Mouse (Mus musculus) liver, postnatal 0 days (tissue): ENCODE results near the gene Vstm2b. TPM values are rescaled to one million over a fixed set of nuclear protein-coding genes. Genes with fewer than 3 reads are reported as not detected.

Source experiments
- ATAC-seq: fragments of 200-750 bp; cut with Nextera tagmentation; 2 replicates; pipeline ENCODE4 v1.8.0; 2017; ENCODE audit warnings: mild to moderate bottlenecking, moderate library complexity
- DNase-seq: peaks from one replicate; pipeline ENCODE4 v3.0.0-alpha.2; 2016
- H3K27ac ChIP-seq: fragments of 300-500 bp; sonication (generic); 2 replicates; pipeline ENCODE4 v1.5.1; 2014; ENCODE audit warnings: antibody characterized with exemption, moderate library complexity, mild to moderate bottlenecking, low read depth
- H3K27me3 ChIP-seq: fragments of 300-500 bp; sonication (generic); 2 replicates; pipeline ENCODE4 v1.6.1; 2014; ENCODE audit warnings: low read length, control low read depth, mixed read lengths; ENCODE audit not compliant: insufficient read depth
- H3K36me3 ChIP-seq: fragments of 300-500 bp; sonication (generic); replicated peaks from 2 replicates; pipeline ENCODE4 v1.6.1; 2014; ENCODE audit warnings: mild to moderate bottlenecking, control low read depth, low read length, moderate library complexity, mixed read lengths; ENCODE audit not compliant: insufficient read depth
- H3K4me1 ChIP-seq: fragments of 300-500 bp; sonication (generic); 2 replicates; pipeline ENCODE4 v1.6.1; 2014; ENCODE audit warnings: antibody characterized with exemption, mild to moderate bottlenecking, control low read depth; ENCODE audit not compliant: insufficient read depth
- H3K4me2 ChIP-seq: fragments of 300-500 bp; sonication (generic); 2 replicates; pipeline ENCODE4 v1.6.1; 2014; ENCODE audit warnings: low read depth, mild to moderate bottlenecking, low read length, moderate library complexity, mixed read lengths
- H3K4me3 ChIP-seq: fragments of 300-500 bp; sonication (generic); 2 replicates; pipeline ENCODE4 v1.5.1; 2014; ENCODE audit warnings: low read depth, low read length
- H3K9ac ChIP-seq: fragments of 300-500 bp; sonication (generic); replicated peaks from 2 replicates; pipeline ENCODE4 v1.6.1; 2014; ENCODE audit warnings: mild to moderate bottlenecking, moderate library complexity
- H3K9me3 ChIP-seq: fragments of 300-500 bp; sonication (generic); 2 replicates; pipeline ENCODE4 v1.6.1; 2016; ENCODE audit warnings: mild to moderate bottlenecking, control low read depth, low read length, mixed read lengths
- CTCF ChIP-seq: sonication (generic); IDR thresholded peaks from 2 replicates; pipeline ENCODE4 v1.5.1; 2016; ENCODE audit warnings: antibody characterized with exemption, low read depth
- EP300 ChIP-seq: IDR thresholded peaks from 2 replicates; pipeline ENCODE4 v1.6.1; 2016; ENCODE audit warnings: antibody characterized with exemption, low read depth, mild to moderate bottlenecking
- WGBS: fragments of 180-500 bp; shearing (Covaris S2); extraction: QIAGEN DNeasy Blood & Tissue Kit; methylation state at CpG from one replicate; pipeline ENCODE4 v1.1.7; 2014; ENCODE audit not compliant: insufficient replicate concordance; 5-methylcytosine and 5-hydroxymethylcytosine counted together
- polyA plus RNA-seq: library from polyadenylated mRNA; unstranded; fragments of >200 nt; fragmentation: Nextera tagmentation; extraction: Ambion mirVana; gene quantifications from 2 replicates; pipeline ENCODE4 v1.2.1, GENCODE M21; 2015

The Vstm2b gene
- polyA plus RNA-seq, 1 experiment from 2014 or later: 0.14 TPM

GRCm38 (mm10) chr7:40920118-40920517, 22.0 kb downstream of the Vstm2b start:
- no peak overlapping the region for H3K4me3 ChIP-seq
- H3K4me2 ChIP-seq: no peak overlapping the region
- no peaks in the 10 kb centered on the region for H3K27me3 ChIP-seq
- no peaks in the 10 kb centered on the region for H3K9me3 ChIP-seq
- no peak for DNase-seq
- ATAC-seq: no peak
- no peak overlapping the region for H3K27ac ChIP-seq
- 75% methylated on average over 2 of the region's 2 CpGs for WGBS
- no peaks in the 10 kb centered on the region for H3K4me1 ChIP-seq
- H3K9ac ChIP-seq: no peak overlapping the region
- no peaks in the 10 kb centered on the region for H3K36me3 ChIP-seq
- no peak for TF ChIP-seq EP300
- TF ChIP-seq CTCF: no peak

GRCm38 (mm10) chr7:40921281-40921680, 23.2 kb downstream of the Vstm2b start:
- Histone ChIP-seq H3K4me2 (no peak overlapping the region), H3K4me3 (no peak overlapping the region), H3K27ac (no peak overlapping the region), H3K9ac (no peak overlapping the region), H3K4me1 (no peaks in the 10 kb centered on the region), H3K9me3 (no peaks in the 10 kb centered on the region), H3K27me3 (no peaks in the 10 kb centered on the region), H3K36me3 (no peaks in the 10 kb centered on the region)
- DNase-seq (no peak), ATAC-seq (no peak)
- TF ChIP-seq EP300 (no peak), CTCF (no peak)
- WGBS: 59% methylated on average over 6 of the region's 6 CpGs

- no peak overlapping the region for H3K27ac ChIP-seq
- no peaks in the 10 kb centered on the region for H3K36me3 ChIP-seq
- TF ChIP-seq EP300 (no peak), CTCF (no peak)
- ATAC-seq (no peak), DNase-seq (no peak)
- no peak overlapping the region for H3K4me2 ChIP-seq
- WGBS: 62% methylated on average over 4 of the region's 4 CpGs
- H3K27me3 ChIP-seq: no peaks in the 10 kb centered on the region
- H3K9me3 ChIP-seq: no peaks in the 10 kb centered on the region
- H3K9ac ChIP-seq: no peak overlapping the region
- H3K4me3 ChIP-seq: no peak overlapping the region
- H3K4me1 ChIP-seq: no peaks in the 10 kb centered on the region
These were observed 24.7 kb downstream of the Vstm2b start for GRCm38 (mm10) chr7:40922871-40923270.

GRCm38 (mm10) chr7:40928391-40928790, 30.3 kb downstream of the Vstm2b start:
- ATAC-seq (no peak), DNase-seq (no peak)
- Histone ChIP-seq H3K4me3 (no peak overlapping the region), H3K27me3 (no peaks in the 10 kb centered on the region), H3K4me2 (no peak overlapping the region), H3K9ac (no peak overlapping the region), H3K27ac (no peak overlapping the region), H3K4me1 (no peaks in the 10 kb centered on the region), H3K36me3 (no peaks in the 10 kb centered on the region), H3K9me3 (no peaks in the 10 kb centered on the region)
- TF ChIP-seq CTCF: no peak
- no peak for TF ChIP-seq EP300
- 59% methylated on average over 2 of the region's 2 CpGs for WGBS

GRCm38 (mm10) chr7:40936617-40937212, 38.6 kb downstream of the Vstm2b start:
- Histone ChIP-seq H3K36me3 (no peaks in the 10 kb centered on the region), H3K4me1 (no peaks in the 10 kb centered on the region), H3K4me2 (no peak overlapping the region), H3K27me3 (no peaks in the 10 kb centered on the region), H3K4me3 (no peak overlapping the region), H3K27ac (no peak overlapping the region), H3K9me3 (no peaks in the 10 kb centered on the region; the same call in 1 of the 2 replicates), H3K9ac (no peak overlapping the region)
- 53% methylated on average over 4 of the region's 4 CpGs for WGBS
- no peak for TF ChIP-seq CTCF
- TF ChIP-seq EP300: no peak
- ATAC-seq: no peak
- no peak for DNase-seq

- ATAC-seq: no peak
- 81% methylated on average over 1 of the region's 1 CpGs for WGBS
- Histone ChIP-seq H3K27ac (no peak overlapping the region), H3K36me3 (no peaks in the 10 kb centered on the region), H3K9ac (no peak overlapping the region), H3K9me3 (no peaks in the 10 kb centered on the region; the same call in 1 of the 2 replicates), H3K27me3 (no peaks in the 10 kb centered on the region), H3K4me1 (no peaks in the 10 kb centered on the region), H3K4me2 (no peak overlapping the region), H3K4me3 (no peak overlapping the region)
- TF ChIP-seq EP300 (no peak), CTCF (no peak)
- DNase-seq: no peak
These were observed 41.2 kb downstream of the Vstm2b start for GRCm38 (mm10) chr7:40939371-40939770.
